Mouse (Mus musculus): ENCODE results near the gene Extl1.

DNA sequence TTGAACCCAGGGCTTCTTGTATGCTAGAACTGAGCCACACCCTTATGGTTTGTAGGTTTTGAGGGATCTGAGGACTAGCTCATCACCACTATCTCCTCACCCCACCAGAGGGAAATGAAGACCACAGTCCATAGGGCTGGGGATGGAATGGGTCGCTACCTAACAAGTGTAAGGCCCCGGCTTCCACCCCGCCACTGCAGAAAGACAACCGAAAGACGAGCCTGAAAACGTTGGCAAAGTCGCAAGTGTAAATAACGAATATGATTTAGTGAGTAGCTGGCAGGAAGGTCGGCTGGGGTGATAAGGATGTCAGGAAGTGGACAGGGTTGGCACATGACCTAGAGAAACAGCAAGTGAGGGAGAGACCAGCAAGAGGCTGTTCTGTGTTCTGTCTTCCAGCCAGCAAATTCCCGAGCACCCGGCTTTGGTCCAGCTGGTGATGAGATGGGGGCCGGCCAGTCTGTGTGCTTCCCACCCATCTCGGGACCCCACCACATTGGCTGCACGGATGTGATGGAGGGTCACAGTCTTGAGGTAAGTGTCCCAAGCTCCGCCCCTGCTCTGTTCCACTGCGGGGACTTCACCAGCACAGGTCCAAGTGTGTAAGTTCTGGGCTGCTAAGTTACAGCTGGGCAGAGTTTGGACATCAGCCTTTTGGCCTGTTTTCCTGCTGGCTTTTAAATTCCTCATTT is 19.1 kb upstream of the Extl1 start:
- TF ChIP-seq POLR2A (IDR thresholded peaks at IDR 0.05; ENCODE audit: extremely low read depth, insufficient read depth, low read length): no peak
- TF ChIP-seq CTCF (IDR thresholded peaks at IDR 0.05; ENCODE audit: extremely low read depth, insufficient read depth, low read length): no peak
